Mouse (Mus musculus) ZHBTc4 (cell line): ENCODE measurements around the gene Asah2.
"Not testable (repeated sequence)": the region's sequence is repeated elsewhere in the genome, so short reads cannot be mapped to it uniquely, and the experiment has no call there.

Experiments
- DNase-seq: peaks from one replicate; pipeline ENCODE4 v3.0.0-alpha.2; 2011; ENCODE audit warnings: low read depth, low spot score

Asah2 gene

GRCm38 (mm10) chr19:32102976-32103300, 5.1 kb downstream of the Asah2 start:
- DNase-seq = peak; percentile 26

DNA sequence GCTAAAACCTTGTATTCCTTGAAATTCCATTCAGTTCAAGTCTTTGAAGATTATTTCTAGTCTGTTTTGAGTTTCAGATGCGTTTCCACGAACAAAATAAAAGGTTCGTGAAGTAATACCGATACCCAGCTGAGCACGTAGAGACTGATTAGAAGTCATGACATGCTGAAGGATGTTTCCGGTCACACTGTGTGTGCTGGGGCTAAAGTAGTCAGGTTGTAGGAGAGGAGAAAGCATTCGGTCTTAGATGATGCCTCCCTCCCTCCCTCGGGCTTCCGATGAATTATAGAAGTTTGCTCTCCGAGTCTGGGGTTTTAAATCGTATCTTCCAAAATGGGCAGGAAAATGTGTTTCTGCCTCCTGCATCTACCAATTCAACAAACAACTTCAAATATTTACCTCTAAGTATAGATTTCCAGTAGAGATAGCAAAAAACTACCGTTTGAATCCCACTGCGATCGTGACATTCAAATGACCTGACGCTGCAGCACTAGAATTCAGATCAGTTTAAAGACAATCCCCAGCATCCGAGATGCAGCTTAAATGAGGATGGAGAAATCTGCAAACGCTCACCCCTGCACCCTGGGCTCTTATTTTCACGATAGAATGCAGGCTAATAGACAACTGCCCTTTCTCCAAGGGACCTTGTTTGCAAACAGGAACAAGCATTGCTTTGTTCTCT, 5.6 kb downstream of the Asah2 start:
- DNase-seq = no peak

GRCm38 (mm10) chr19:32098582-32098981, 9.4 kb downstream of the Asah2 start:
- no peak for DNase-seq

GRCm38 (mm10) chr19:32092358-32092757, 15.7 kb downstream of the Asah2 start:
- no peak for DNase-seq

DNA sequence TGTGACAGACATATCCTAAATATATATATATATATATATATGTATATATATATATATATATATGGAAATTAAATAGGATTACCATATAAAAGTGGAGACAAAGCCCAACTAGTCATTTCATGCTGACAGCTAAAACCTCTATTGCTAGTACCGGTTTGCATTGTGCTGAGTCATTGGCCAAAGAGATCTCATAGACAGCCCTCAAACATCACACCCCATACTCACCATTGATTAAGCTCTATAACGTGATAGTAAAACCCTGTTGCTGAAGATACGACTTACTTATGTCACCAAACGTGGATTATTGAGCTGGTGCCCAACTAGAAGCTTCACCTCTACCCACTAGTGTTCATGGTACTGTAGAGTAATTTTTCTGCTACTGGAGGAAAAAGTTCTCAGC, 17.2 kb downstream of the Asah2 start:
- DNase-seq = no peak

GRCm38 (mm10) chr19:32088570-32088969, 19.4 kb downstream of the Asah2 start:
- DNase-seq = no peak

GRCm38 (mm10) chr19:32087736-32088470, 20.1 kb downstream of the Asah2 start:
- no peak for DNase-seq

DNA sequence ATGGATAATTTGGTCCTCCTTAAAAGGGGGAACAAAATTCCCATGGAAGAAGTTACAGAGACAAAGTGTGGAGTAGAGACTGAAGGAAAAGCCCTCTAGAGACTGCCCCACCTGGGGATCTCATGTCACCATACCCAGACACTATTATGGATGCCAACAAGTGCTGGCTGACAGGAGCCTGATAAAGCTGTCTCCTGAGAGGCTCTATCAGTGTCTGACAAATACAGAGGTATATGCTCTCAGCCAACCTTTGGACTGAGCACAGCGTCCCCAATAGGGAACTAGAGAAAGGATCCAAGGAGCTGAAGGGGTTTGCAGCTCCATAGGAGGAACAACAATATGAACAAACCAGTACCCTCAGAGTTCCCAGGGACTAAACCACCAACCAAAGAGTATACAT, 23.2 kb downstream of the Asah2 start:
- not testable (repeated sequence) for DNase-seq

DNA sequence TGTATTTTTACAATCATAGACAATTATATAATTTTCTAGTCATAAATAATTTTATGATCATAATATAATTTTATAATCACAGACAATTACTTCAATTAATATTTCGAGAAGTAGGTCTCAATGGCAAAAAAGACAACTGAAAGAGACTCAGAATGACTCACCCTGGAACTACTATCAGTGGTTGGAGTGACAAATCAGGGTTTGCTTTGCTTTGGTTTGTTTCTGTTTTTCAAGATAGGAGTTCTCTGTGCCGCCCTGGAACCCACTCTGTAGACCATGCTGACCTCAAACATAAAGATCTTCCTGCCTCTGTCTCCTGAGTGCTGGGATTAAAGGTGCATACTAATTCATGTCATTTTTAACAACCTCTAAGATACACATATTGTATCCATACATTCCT, 37.7 kb downstream of the Asah2 start:
- no peak for DNase-seq

GRCm38 (mm10) chr19:32069598-32069997, 38.4 kb downstream of the Asah2 start:
- no peak for DNase-seq

GRCm38 (mm10) chr19:32067669-32068068, 40.3 kb downstream of the Asah2 start:
- no peak for DNase-seq

DNA sequence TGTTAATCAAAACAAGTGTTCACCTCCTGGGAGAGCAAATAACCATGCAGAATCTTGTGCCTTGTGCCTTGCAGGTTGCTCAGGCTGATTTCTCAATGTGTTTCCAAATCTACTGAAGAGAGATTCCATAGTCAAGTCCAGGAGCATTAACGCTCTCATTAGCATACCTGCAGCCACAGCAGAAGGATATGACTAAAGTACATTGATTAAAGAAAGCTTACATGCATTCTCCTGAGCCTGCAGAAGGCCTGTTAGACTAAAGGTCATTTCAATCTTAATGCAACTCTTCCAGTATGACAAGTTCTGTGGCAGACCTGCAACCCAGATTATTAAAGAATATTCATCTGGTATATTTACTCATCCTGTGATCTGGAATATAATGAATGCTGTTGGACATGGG, 46.7 kb downstream of the Asah2 start:
- no peak for DNase-seq

DNA sequence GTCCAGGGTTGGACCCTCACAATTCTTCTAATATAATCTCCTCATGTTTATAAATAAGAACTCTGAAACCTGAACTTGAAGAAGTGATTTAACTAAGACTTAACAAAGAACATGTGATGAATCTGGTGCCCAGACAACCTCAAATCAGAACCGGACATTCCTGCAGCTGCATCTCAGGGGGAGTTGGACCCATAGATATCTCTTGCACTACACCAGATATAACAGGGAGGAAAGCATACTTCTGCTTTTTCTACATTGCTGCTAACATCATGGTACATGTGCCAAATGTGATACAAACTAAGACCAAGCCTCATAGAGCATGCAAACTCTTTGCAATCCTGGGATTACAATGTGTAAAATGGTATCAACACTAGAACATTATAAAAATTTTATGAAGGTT, 51.8 kb downstream of the Asah2 start:
- no peak for DNase-seq

- DNase-seq = no peak
Measured at GRCm38 (mm10) chr19:32055725-32056124, 52.3 kb downstream of the Asah2 start.

- no peak for DNase-seq
Measured at GRCm38 (mm10) chr19:32051251-32051650, 56.8 kb downstream of the Asah2 start.

- DNase-seq = no peak
Measured at GRCm38 (mm10) chr19:32032881-32033280, 75.1 kb downstream of the Asah2 start.

DNA sequence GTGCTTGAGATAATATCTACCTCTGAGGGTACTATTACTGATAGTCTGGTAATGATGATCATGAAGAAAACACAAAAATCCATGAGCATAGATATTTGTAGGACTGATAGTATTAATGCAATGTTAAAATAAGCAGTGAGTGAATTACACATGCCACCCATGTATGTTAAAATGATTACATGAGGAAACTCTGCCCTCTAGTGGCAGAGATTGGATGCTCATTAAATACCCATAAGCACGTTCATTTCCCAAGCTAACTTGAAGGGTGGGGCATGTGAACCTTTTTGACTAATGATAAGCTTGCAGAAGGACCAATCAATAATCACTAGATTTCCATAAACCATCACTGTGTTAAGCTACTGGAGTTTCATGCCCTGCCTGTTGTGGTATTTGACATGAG, 77.6 kb downstream of the Asah2 start:
- peak; percentile 62 for DNase-seq

- no peak for DNase-seq
Measured at GRCm38 (mm10) chr19:32025443-32025842, 82.6 kb downstream of the Asah2 start.

GRCm38 (mm10) chr19:32019722-32020121, 88.3 kb downstream of the Asah2 start:
- DNase-seq = no peak

GRCm38 (mm10) chr19:32018585-32018984, 89.4 kb downstream of the Asah2 start:
- DNase-seq = no peak

- DNase-seq = no peak
Measured at GRCm38 (mm10) chr19:32018053-32018452, 90.0 kb downstream of the Asah2 start.

DNA sequence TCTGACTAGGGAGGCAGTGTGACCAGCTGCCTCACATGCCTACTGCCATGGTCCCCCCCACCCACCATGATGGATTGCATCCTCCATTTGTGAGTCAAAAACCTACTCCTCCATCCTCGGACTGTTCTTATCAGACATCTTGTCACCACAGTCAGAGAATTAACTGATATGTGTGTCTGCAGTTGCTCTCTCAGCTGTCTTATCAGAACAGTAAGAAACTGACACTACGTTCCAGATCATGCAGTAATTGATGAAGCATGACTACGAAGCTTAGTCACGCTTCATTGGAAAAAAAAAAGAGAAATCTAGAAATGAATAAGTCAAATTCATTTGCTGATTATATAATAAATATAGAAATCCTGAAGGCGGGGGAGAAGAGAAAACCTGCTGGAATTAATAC, 105.4 kb downstream of the Asah2 start:
- DNase-seq = no peak

DNA sequence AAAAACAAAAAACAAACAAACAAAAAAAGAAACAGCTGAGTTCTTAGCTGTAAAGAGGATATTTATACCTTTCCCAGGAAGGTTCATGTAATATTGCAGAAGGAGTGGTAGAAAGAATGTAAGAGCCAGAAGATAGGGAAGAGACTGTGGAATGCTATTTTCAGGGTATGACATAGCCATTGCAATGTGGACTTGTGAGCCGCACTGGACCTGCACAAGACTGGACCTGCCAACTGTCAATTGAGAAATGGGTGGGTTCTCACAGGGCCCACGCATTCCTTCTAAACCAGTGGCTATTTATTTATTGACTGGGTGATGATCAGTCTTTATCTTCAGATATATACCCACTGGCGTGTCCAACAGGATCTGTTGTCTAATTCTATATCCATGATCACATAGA, 111.1 kb downstream of the Asah2 start:
- no peak for DNase-seq

GRCm38 (mm10) chr19:31991057-31991456, 117.0 kb downstream of the Asah2 start:
- DNase-seq = no peak
